7 mouse cellular contexts compared by ENCODE assay signal in genomic region chr5:107891515-107891914, GRCm38 (mm10). TPM values are rescaled to one million over a fixed set of nuclear protein-coding genes. Genes with fewer than 3 reads are reported as not detected.
DNase-seq lines count a peak whose midpoint lies in the region; TF ChIP-seq lines count a peak whose summit lies in the region.
"Not testable (repeated sequence)": the region's sequence is repeated elsewhere in the genome, so short reads cannot be mapped to it uniquely, and the experiment has no call there.

No protein-coding gene starts in this region.

- H3K9ac ChIP-seq in CH12.LX (ENCODE audit: insufficient read depth, low read depth), result not testable (repeated sequence)

- not testable (repeated sequence) for H3K27ac ChIP-seq in CH12.LX (ENCODE audit: insufficient read depth, low read depth); gastrocnemius, adult 2 months; left cerebral cortex, adult 2 months

- not testable (repeated sequence) for H3K4me2 ChIP-seq in CH12.LX (ENCODE audit: insufficient read depth, low read depth, poor library complexity, severe bottlenecking)

- H3K4me1 ChIP-seq in CH12.LX (ENCODE audit: control insufficient read depth in 1 of 2, insufficient read depth in 2 of 2), result not testable (repeated sequence)

- intact Hi-C loops in gastrocnemius, adult 2 months (cut with DNase I), result loop anchor here (5.0 kb wide), 1 partner anchor 99 kb away; no protein-coding TSS in a partner anchor
- intact Hi-C loops in left cerebral cortex, adult 2 months (cut with DNase I), result loop anchor here (5.0 kb wide), 2 partner anchors 94 to 279 kb away; no protein-coding TSS in a partner anchor

- TF ChIP-seq CTCF in CH12.LX (conservative IDR thresholded peaks at IDR 0.05 in 1 of 2, IDR thresholded peaks at IDR 0.05 in 1 of 2; ENCODE audit: low read depth in 2 of 2, low read length in 2 of 2), result peak; percentile 19 to 76; a peak in 3 of 4 replicates
- peak; percentile 57 for TF ChIP-seq CTCF in gastrocnemius, adult 2 months (IDR thresholded peaks at IDR 0.05)
- peak; percentile 57 for TF ChIP-seq CTCF in left cerebral cortex, adult 2 months (IDR thresholded peaks at IDR 0.05)

- not testable (repeated sequence) for H3K9me3 ChIP-seq in CH12.LX (replicated peaks; ENCODE audit: low read length)

- H3K27me3 ChIP-seq in CH12.LX (replicated peaks), result not testable (repeated sequence)

- H3K4me3 ChIP-seq in CH12.LX (replicated peaks in 1 of 3; ENCODE audit: low read depth in 2 of 3, low read length in 2 of 3, poor library complexity in 1 of 3); gastrocnemius, adult 2 months; left cerebral cortex, adult 2 months: not testable (repeated sequence)

- not testable (repeated sequence) for TF ChIP-seq POLR2A in CH12.LX (IDR thresholded peaks at IDR 0.05; ENCODE audit: low read depth, low read length)

- in situ Hi-C loops in CH12.LX (cut with MboI; ENCODE audit: low pct_ligation_motif_present, low pct_unique_long_range_greater_than_20kb, low sequenced_read_pairs), result loop anchor here (25.0 kb wide), 1 partner anchor 279 kb away; no protein-coding TSS in a partner anchor

- not testable (repeated sequence) for H3K79me2 ChIP-seq in CH12.LX (replicated peaks; ENCODE audit: control insufficient read depth, extremely low read depth, insufficient read depth, poor library complexity, severe bottlenecking)

- DNase-seq in CH12.LX (ENCODE audit: extremely low read depth); gastrocnemius, adult 2 months; left cerebral cortex, adult 2 months (ENCODE audit: extremely low spot score in 1 of 2, low spot score in 2 of 2): not testable (repeated sequence)
- peak; percentile 47 for DNase-seq in adrenal gland, postnatal 14 days
- DNase-seq in induced T-regulatory cell, adult 2 months (ENCODE audit: low read depth), result peak; percentile 58
- peak; percentile 32 for DNase-seq in lung, postnatal 25 days (ENCODE audit: low spot score)
- DNase-seq in retina, postnatal 1 day, result peak; percentile 41

- dilution Hi-C loops in CH12.LX (cut with MboI; ENCODE audit: extremely low pct_ligation_motif_present, extremely low pct_unique_long_range_greater_than_20kb, low sequenced_read_pairs), result not testable (repeated sequence)

- not testable (repeated sequence) for TF ChIP-seq EP300 in CH12.LX (IDR thresholded peaks at IDR 0.05; ENCODE audit: low read length)

- not testable (repeated sequence) for H3K36me3 ChIP-seq in CH12.LX (replicated peaks in 1 of 2; ENCODE audit: control insufficient read depth in 1 of 2, insufficient read depth in 1 of 2, low read length in 1 of 2)

- TF ChIP-seq RAD21 in CH12.LX (IDR thresholded peaks at IDR 0.05; ENCODE audit: low read depth, low read length), result peak; percentile 64

TF ChIP-seq in CH12.LX, 34 proteins besides CTCF, POLR2A, EP300 and RAD21:
- TF ChIP-seq SMC3 (IDR thresholded peaks at IDR 0.05; ENCODE audit: low read depth, low read length), result peak; percentile 86
- peak; percentile 4; the same call in 1 of the 2 replicates for TF ChIP-seq ZC3H11A (IDR thresholded peaks at IDR 0.05; ENCODE audit: low read depth, low read length)

RNA-seq across cellular contexts. Expression of gene Rpl5, which starts 8.8 kb away (rescaled TPM):
- total RNA-seq in CH12.LX (2012; rRNA removed) (728 and 973 TPM in 2 replicates), CH12.LX (2014; rRNA removed) (368 and 406 TPM in 2 replicates)
- polyA plus RNA-seq in CH12.LX (2012; ENCODE audit: insufficient read length, low read depth), result 116 and 236 TPM in 2 replicates
- total RNA-seq in adrenal gland, postnatal 14 days (2021), result 63.2 and 72.3 TPM in 2 replicates
- 10 to 100 TPM; 41.0 to 42.5 TPM for total RNA-seq in gastrocnemius, adult 2 months (2021)
- total RNA-seq in left cerebral cortex, adult 2 months (2021), result 10 to 100 TPM; 53.8 to 61.6 TPM

RNA-seq across cellular contexts. Expression of gene Evi5, which starts 16.6 kb away (rescaled TPM):
- total RNA-seq in CH12.LX (2012; rRNA removed) (2.9 and 3.8 TPM in 2 replicates), CH12.LX (2014; rRNA removed) (3.2 and 3.4 TPM in 2 replicates)
- 3.5 and 6.3 TPM in 2 replicates for polyA plus RNA-seq in CH12.LX (2012; ENCODE audit: insufficient read length, low read depth)
- total RNA-seq in adrenal gland, postnatal 14 days (2021), result 53.6 and 55.9 TPM in 2 replicates
- total RNA-seq in gastrocnemius, adult 2 months (2021), result 10 to 100 TPM; 16.6 to 17.5 TPM
- total RNA-seq in left cerebral cortex, adult 2 months (2021), result 10 to 100 TPM; 85.7 to 88.7 TPM
